Mouse (Mus musculus) hindbrain, embryonic 15.5 days (tissue): Measurements from ENCODE around the gene Stil. TPM values are rescaled to one million over a fixed set of nuclear protein-coding genes. Genes with fewer than 3 reads are reported as not detected.

ENCODE experiments used
- ATAC-seq: fragments of 200-750 bp; cut with Nextera tagmentation; 2 replicates; pipeline ENCODE4 v1.8.0; 2017; ENCODE audit warnings: low read depth, moderate number of reproducible peaks, moderate TSS enrichment; ENCODE audit not compliant: low FRiP score
- H3K27ac ChIP-seq: fragments of 300-500 bp; sonication (generic); replicated peaks from 2 replicates; pipeline ENCODE4 v1.5.1; 2015; ENCODE audit warnings: mild to moderate bottlenecking, inconsistent platforms
- H3K27me3 ChIP-seq: fragments of 300-500 bp; sonication (generic); 2 replicates; pipeline ENCODE4 v1.6.1; 2015; ENCODE audit warnings: control low read depth, inconsistent platforms
- H3K36me3 ChIP-seq: fragments of 300-500 bp; sonication (generic); 2 replicates; pipeline ENCODE4 v1.6.1; 2015; ENCODE audit warnings: control low read depth, inconsistent platforms
- H3K4me1 ChIP-seq: fragments of 300-500 bp; sonication (generic); replicated peaks from 2 replicates; pipeline ENCODE4 v1.6.1; 2015; ENCODE audit warnings: control low read depth, inconsistent platforms
- H3K4me2 ChIP-seq: fragments of 300-500 bp; sonication (generic); 2 replicates; pipeline ENCODE4 v1.6.1; 2015; ENCODE audit warnings: moderate library complexity, mild to moderate bottlenecking, inconsistent platforms
- H3K4me3 ChIP-seq: fragments of 300-500 bp; sonication (generic); 2 replicates; pipeline ENCODE4 v1.5.1; 2015; ENCODE audit warnings: mild to moderate bottlenecking, inconsistent platforms
- H3K9ac ChIP-seq: fragments of 300-500 bp; sonication (generic); 2 replicates; pipeline ENCODE4 v1.6.1; 2015; ENCODE audit warnings: inconsistent platforms
- H3K9me3 ChIP-seq: fragments of 300-500 bp; sonication (generic); 2 replicates; pipeline ENCODE4 v1.6.1; 2016; ENCODE audit warnings: control low read depth, inconsistent platforms
- WGBS: fragments of 180-500 bp; shearing (Covaris S2); methylation state at CpG from one replicate; pipeline ENCODE4 v1.1.7; 2015; 5-methylcytosine and 5-hydroxymethylcytosine counted together
- polyA plus RNA-seq: library from polyadenylated mRNA; unstranded; fragments of >200 nt; fragmentation: Nextera tagmentation; extraction: Ambion mirVana; gene quantifications from 2 replicates; pipeline ENCODE4 v1.2.1, GENCODE M21; 2015

Stil gene
- polyA plus RNA-seq, 1 experiment from 2014 or later: 2.6 TPM

DNA sequence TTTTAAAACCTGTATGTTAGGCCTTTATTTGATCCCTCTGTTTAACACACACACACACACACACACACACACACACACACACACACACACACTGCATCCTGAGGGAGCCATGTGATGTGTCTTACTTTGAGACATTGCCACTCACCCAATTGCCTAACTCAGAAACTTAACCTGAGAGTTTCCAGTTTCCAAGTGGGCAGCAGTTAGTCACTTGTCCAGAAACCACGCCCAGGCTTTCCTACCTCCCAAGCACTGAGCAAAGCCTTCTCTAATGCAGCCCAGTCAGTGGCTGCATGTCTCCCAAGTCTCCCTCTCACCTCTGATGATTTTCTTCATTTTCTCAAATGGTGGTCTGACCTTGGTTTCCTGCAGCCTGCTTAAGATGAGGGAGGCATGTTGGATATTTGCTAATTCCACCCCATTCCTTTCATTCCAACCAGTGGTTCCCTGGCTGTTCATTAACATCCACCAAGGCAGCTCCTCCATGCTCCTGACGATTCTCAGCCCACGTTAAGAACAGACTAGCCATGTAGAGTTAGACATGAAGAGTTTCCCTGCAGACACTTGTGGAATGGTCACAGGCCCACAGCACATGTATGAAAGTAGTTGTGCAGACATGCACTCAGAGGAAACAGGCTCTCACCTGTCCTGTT lies 86.9 kb downstream of the Stil start:
- no peak overlapping the region for H3K4me2 ChIP-seq
- no peak overlapping the region for H3K9ac ChIP-seq
- peaks cover 9% of the 10 kb centered on the region; the same call in 1 of the 2 replicates for H3K27me3 ChIP-seq
- WGBS: 52% methylated on average over 3 of the region's 3 CpGs
- no peaks in the 10 kb centered on the region for H3K9me3 ChIP-seq
- H3K36me3 ChIP-seq: no peaks in the 10 kb centered on the region
- no peak overlapping the region for H3K27ac ChIP-seq
- no peak for ATAC-seq
- no peak overlapping the region for H3K4me3 ChIP-seq
- H3K4me1 ChIP-seq: no peaks in the 10 kb centered on the region

GRCm38 (mm10) chr4:115088611-115089338 lies 88.8 kb downstream of the Stil start, which contains the start of gene Pdzk1ip1:
Gene Pdzk1ip1, plus strand, starts transcription at chr4:115088708.
- Histone ChIP-seq H3K36me3 (no peaks in the 10 kb centered on the region), H3K4me3 (no peak within 1 kb of the TSS), H3K27ac (no peak within 1 kb of the TSS), H3K9me3 (no peaks in the 10 kb centered on the region), H3K4me1 (no peaks in the 10 kb centered on the region), H3K9ac (no peak within 1 kb of the TSS), H3K4me2 (0 out of 2 replicates have a peak within 1 kb of the TSS, but pooled peaks have one; percentile 6), H3K27me3 (peaks cover 12% of the 10 kb centered on the region; the same call in 1 of the 2 replicates)
- ATAC-seq: no peak
- 35% methylated on average over 11 of the region's 11 CpGs for WGBS

GRCm38 (mm10) chr4:115090592-115090991 lies 90.6 kb downstream of the Stil start:
- 65% methylated on average over 2 of the region's 2 CpGs for WGBS
- no peak for ATAC-seq
- Histone ChIP-seq H3K9ac (no peak overlapping the region), H3K9me3 (no peaks in the 10 kb centered on the region), H3K27ac (no peak overlapping the region), H3K4me1 (peaks cover 3% of the 10 kb centered on the region), H3K4me3 (no peak overlapping the region), H3K4me2 (no peak overlapping the region), H3K36me3 (no peaks in the 10 kb centered on the region), H3K27me3 (peaks cover 21% of the 10 kb centered on the region)

GRCm38 (mm10) chr4:115091806-115092205 lies 91.8 kb downstream of the Stil start:
- no peak for ATAC-seq
- H3K4me1 ChIP-seq: peaks cover 15% of the 10 kb centered on the region
- H3K36me3 ChIP-seq: no peaks in the 10 kb centered on the region
- H3K4me2 ChIP-seq: no peak overlapping the region
- H3K9me3 ChIP-seq: no peaks in the 10 kb centered on the region
- H3K9ac ChIP-seq: no peak overlapping the region
- H3K4me3 ChIP-seq: no peak overlapping the region
- H3K27ac ChIP-seq: no peak overlapping the region
- WGBS: 88% methylated on average over 3 of the region's 3 CpGs
- H3K27me3 ChIP-seq: peaks cover 33% of the 10 kb centered on the region

Other genes with a start within 250 kb of the Stil start
- not detected in 2 replicates for gene Gm12830, start 178.4 kb upstream of the Stil start, polyA plus RNA-seq
- gene Foxd2, start 91.3 kb upstream of the Stil start, polyA plus RNA-seq: 0.18 and 0.45 TPM in 2 replicates
- not detected in 2 replicates for gene Foxe3, start 74.1 kb upstream of the Stil start, polyA plus RNA-seq
- gene Cmpk1, start 12.9 kb upstream of the Stil start, polyA plus RNA-seq: 189 and 197 TPM in 2 replicates
- gene Tal1, start 56.3 kb downstream of the Stil start, polyA plus RNA-seq: 2.6 and 3.2 TPM in 2 replicates
- gene Pdzk1ip1, start 88.5 kb downstream of the Stil start, polyA plus RNA-seq: 2.7 and 3.7 TPM in 2 replicates
- 10.6 and 11.5 TPM in 2 replicates for gene Cyp4x1, start 134.1 kb downstream of the Stil start, polyA plus RNA-seq
- gene Cyp4a29, start 241.9 kb downstream of the Stil start, polyA plus RNA-seq: not detected in 2 replicates